Mouse (Mus musculus) C2C12 (cell line): ENCODE results near the gene AY358078. TPM values are rescaled to one million over a fixed set of nuclear protein-coding genes. Genes with fewer than 3 reads are reported as not detected.
"Not testable (repeated sequence)": the region's sequence is repeated elsewhere in the genome, so short reads cannot be mapped to it uniquely, and the experiment has no call there.

Source experiments
- H3K27me3 ChIP-seq: one replicate; pipeline ENCODE4 v1.6.1; 2011; ENCODE audit not compliant: control insufficient read depth, insufficient read depth, insufficient read length
- H3K36me3 ChIP-seq: one replicate; pipeline ENCODE4 v1.6.1; 2011; ENCODE audit not compliant: control insufficient read depth, insufficient read depth
- H3K4me3 ChIP-seq: one replicate; pipeline ENCODE4 v1.5.1; 2011; ENCODE audit warnings: mild to moderate bottlenecking, control low read depth; ENCODE audit not compliant: poor library complexity, insufficient read depth, severe bottlenecking
- H3K79me2 ChIP-seq: one replicate; pipeline ENCODE4 v1.6.1; 2011; ENCODE audit not compliant: control insufficient read depth, insufficient read depth
- H3K79me3 ChIP-seq: one replicate; pipeline ENCODE4 v1.6.1; 2011; ENCODE audit warnings: low read depth, control low read depth
- H3ac ChIP-seq: one replicate; pipeline ENCODE3; 2011; ENCODE audit warnings: low read depth; ENCODE audit not compliant: control insufficient read depth, insufficient read length
- CEBPB ChIP-seq: IDR thresholded peaks from one replicate; pipeline ENCODE4 v1.6.1; 2011; ENCODE audit warnings: low read depth, mild to moderate bottlenecking, control low read depth, moderate library complexity
- CTCF ChIP-seq: IDR thresholded peaks from one replicate; pipeline ENCODE4 v1.5.1; 2011; ENCODE audit not compliant: control insufficient read depth, insufficient read depth, insufficient read length
- FOSL1 ChIP-seq: IDR thresholded peaks from one replicate; pipeline ENCODE4 v1.8.0; 2011; ENCODE audit warnings: mild to moderate bottlenecking, low read length; ENCODE audit not compliant: poor library complexity, insufficient read depth, severe bottlenecking
- MAX ChIP-seq: IDR thresholded peaks from one replicate; pipeline ENCODE4 v1.6.1; 2011; ENCODE audit warnings: mild to moderate bottlenecking, control low read depth
- MYOD1 ChIP-seq: IDR thresholded peaks from one replicate; pipeline ENCODE4 v1.6.1; 2011; ENCODE audit warnings: low read depth; ENCODE audit not compliant: control insufficient read depth, insufficient read length
- MYOG ChIP-seq: IDR thresholded peaks from one replicate; pipeline ENCODE4 v1.6.1; 2011; ENCODE audit not compliant: control insufficient read depth, insufficient read length; ENCODE audit errors: extremely low read depth
- USF1 ChIP-seq: IDR thresholded peaks from one replicate; pipeline ENCODE4 v1.6.1; 2011; ENCODE audit warnings: low read depth, mild to moderate bottlenecking, control low read depth, moderate library complexity
- microRNA-seq: library from miRNA; unstranded; fragments of <30 nt; microRNA quantifications from one replicate; pipeline ENCODE4, GENCODE M21; 2019; ENCODE audit warnings: borderline microRNAs expressed
- polyA plus RNA-seq: library from polyadenylated mRNA; unstranded; fragments of >200 nt; fragmentation: generic; extraction: Trizol; gene quantifications from one replicate; pipeline ENCODE4 v1.2.1, GENCODE M21; 2012; ENCODE audit warnings: missing spikeins

The AY358078 gene
- polyA plus RNA-seq, 1 experiment: not detected

- no peak for TF ChIP-seq CTCF
- TF ChIP-seq CEBPB: no peak
- TF ChIP-seq USF1: no peak
- TF ChIP-seq MYOD1: no peak
- TF ChIP-seq MYOG: no peak
- no peak for TF ChIP-seq FOSL1
- no peak for TF ChIP-seq MAX
- no peaks in the 10 kb centered on the region for H3K79me2 ChIP-seq
- no peaks in the 10 kb centered on the region for H3K36me3 ChIP-seq
- H3K79me3 ChIP-seq: no peaks in the 10 kb centered on the region
- H3ac ChIP-seq: no peak within 1 kb of the TSS
- H3K27me3 ChIP-seq: no peaks in the 10 kb centered on the region
- H3K4me3 ChIP-seq: no peak within 1 kb of the TSS
These were observed 53.6 kb downstream of the AY358078 start, which contains the start of gene Ear6 for GRCm38 (mm10) chr14:51853399-51853798. Gene Ear6 (plus strand): TSS chr14:51853699.

GRCm38 (mm10) chr14:51855280-51855679 is 55.4 kb downstream of the AY358078 start:
- H3K36me3 ChIP-seq, H3K4me3 ChIP-seq, H3K27me3 ChIP-seq, H3ac ChIP-seq, H3K79me2 ChIP-seq, H3K79me3 ChIP-seq: not testable (repeated sequence)

GRCm38 (mm10) chr14:51863603-51864002 is 63.8 kb downstream of the AY358078 start:
- not testable (repeated sequence) for H3K36me3 ChIP-seq, H3K4me3 ChIP-seq, H3K79me3 ChIP-seq, H3K79me2 ChIP-seq, H3K27me3 ChIP-seq, H3ac ChIP-seq

- no peaks in the 10 kb centered on the region for H3K27me3 ChIP-seq
- H3K79me2 ChIP-seq: no peaks in the 10 kb centered on the region
- H3ac ChIP-seq: no peak overlapping the region
- H3K4me3 ChIP-seq: no peak overlapping the region
- no peaks in the 10 kb centered on the region for H3K79me3 ChIP-seq
- no peak for TF ChIP-seq MAX
- no peak for TF ChIP-seq USF1
- TF ChIP-seq CTCF: no peak
- no peak for TF ChIP-seq CEBPB
- no peaks in the 10 kb centered on the region for H3K36me3 ChIP-seq
These were observed 70.9 kb downstream of the AY358078 start for GRCm38 (mm10) chr14:51870756-51871155.

- TF ChIP-seq MAX (no peak), USF1 (no peak), CEBPB (no peak), MYOD1 (no peak), MYOG (no peak), FOSL1 (no peak), CTCF (no peak)
- Histone ChIP-seq H3K36me3 (no peaks in the 10 kb centered on the region), H3K79me3 (no peaks in the 10 kb centered on the region), H3K27me3 (no peaks in the 10 kb centered on the region), H3K4me3 (no peak overlapping the region), H3K79me2 (no peaks in the 10 kb centered on the region), H3ac (no peak overlapping the region)
These were observed 71.9 kb downstream of the AY358078 start for GRCm38 (mm10) chr14:51871741-51872140.

Small RNAs within 50 kb of the gene (microRNA-seq; reads per million reads assigned to microRNA genes)
- gene Gm27375: not detected

Other genes with a start within 250 kb of the AY358078 start
- gene Gm5622, start 247.3 kb upstream of the AY358078 start, polyA plus RNA-seq: not detected
- not detected for gene Gm17175, start 226.0 kb upstream of the AY358078 start, polyA plus RNA-seq
- gene Gm17174, start 207.9 kb upstream of the AY358078 start, polyA plus RNA-seq: not detected
- not detected for gene Gm17078, start 188.7 kb upstream of the AY358078 start, polyA plus RNA-seq
- 0.19 TPM for gene Gm4181, start 164.4 kb upstream of the AY358078 start, polyA plus RNA-seq
- not detected for gene Gm17079, start 104.6 kb upstream of the AY358078 start, polyA plus RNA-seq
- not detected for gene Gm5800, start 82.9 kb upstream of the AY358078 start, polyA plus RNA-seq
- gene Ang4, start 26.5 kb upstream of the AY358078 start, polyA plus RNA-seq: not detected
- not detected for gene Ear6, start 53.7 kb downstream of the AY358078 start, polyA plus RNA-seq
- gene Mettl17, start 84.8 kb downstream of the AY358078 start, polyA plus RNA-seq: 20.1 TPM
- 0.08 TPM for gene Slc39a2, start 92.8 kb downstream of the AY358078 start, polyA plus RNA-seq
- gene Ndrg2, start 114.1 kb downstream of the AY358078 start, polyA plus RNA-seq: 24.7 TPM
- gene Tppp2, start 118.4 kb downstream of the AY358078 start, polyA plus RNA-seq: not detected
- gene Rnase13, start 122.7 kb downstream of the AY358078 start, polyA plus RNA-seq: not detected
- gene Arhgef40, start 184.7 kb downstream of the AY358078 start, polyA plus RNA-seq: 55.6 TPM
- 0.46 TPM for gene Tmem253, start 215.6 kb downstream of the AY358078 start, polyA plus RNA-seq
- gene Zfp219, start 220.7 kb downstream of the AY358078 start, polyA plus RNA-seq: 17.6 TPM
- not detected for gene Olfr221, start 242.4 kb downstream of the AY358078 start, polyA plus RNA-seq